Mouse (Mus musculus) heart, embryonic 16.5 days (tissue): ENCODE data around the gene Taf9. TPM values are rescaled to one million over a fixed set of nuclear protein-coding genes. Genes with fewer than 3 reads are reported as not detected.

ENCODE experiments used
- ATAC-seq: fragments of 200-750 bp; cut with Nextera tagmentation; replicated peaks from 2 replicates; pipeline ENCODE4 v1.8.0; 2017; ENCODE audit warnings: moderate number of reproducible peaks; ENCODE audit not compliant: insufficient read depth, low FRiP score; ENCODE audit errors: extremely low read depth
- H3K27ac ChIP-seq: fragments of 300-500 bp; sonication (generic); 2 replicates; pipeline ENCODE4 v1.5.1; 2014; ENCODE audit warnings: mild to moderate bottlenecking, low read length, control low read depth, moderate library complexity
- H3K27me3 ChIP-seq: fragments of 300-500 bp; sonication (generic); 2 replicates; pipeline ENCODE4 v1.6.1; 2014; ENCODE audit warnings: low read length, mixed read lengths; ENCODE audit not compliant: control insufficient read depth, insufficient read depth
- H3K36me3 ChIP-seq: fragments of 300-500 bp; sonication (generic); 2 replicates; pipeline ENCODE4 v1.6.1; 2014; ENCODE audit not compliant: control insufficient read depth, insufficient read depth
- H3K4me1 ChIP-seq: fragments of 300-500 bp; sonication (generic); 2 replicates; pipeline ENCODE4 v1.6.1; 2014; ENCODE audit warnings: low read length, mixed read lengths; ENCODE audit not compliant: control insufficient read depth, insufficient read depth
- H3K4me2 ChIP-seq: fragments of 300-500 bp; sonication (generic); 2 replicates; pipeline ENCODE4 v1.6.1; 2014; ENCODE audit warnings: low read depth, mild to moderate bottlenecking, control low read depth, low read length
- H3K4me3 ChIP-seq: fragments of 300-500 bp; sonication (generic); 2 replicates; pipeline ENCODE4 v1.5.1; 2014; ENCODE audit warnings: mild to moderate bottlenecking, control low read depth, low read length
- H3K9ac ChIP-seq: fragments of 300-500 bp; sonication (generic); 2 replicates; pipeline ENCODE4 v1.6.1; 2014; ENCODE audit warnings: low read length, control low read depth
- H3K9me3 ChIP-seq: fragments of 300-500 bp; sonication (generic); replicated peaks from 2 replicates; pipeline ENCODE4 v1.6.1; 2016; ENCODE audit warnings: low read length; ENCODE audit not compliant: control insufficient read depth
- WGBS: fragments of 180-500 bp; shearing (Covaris S2); extraction: QIAGEN DNeasy Blood & Tissue Kit; methylation state at CpG from one replicate; pipeline ENCODE4 v1.1.7; 2014; 5-methylcytosine and 5-hydroxymethylcytosine counted together
- polyA plus RNA-seq: library from polyadenylated mRNA; unstranded; fragments of >200 nt; fragmentation: Nextera tagmentation; extraction: Ambion mirVana; gene quantifications from 2 replicates; pipeline ENCODE4 v1.2.1, GENCODE M21; 2015

Gene Taf9
- polyA plus RNA-seq, 1 experiment from 2014 or later = 11.7 TPM

GRCm38 (mm10) chr13:100687513-100687912 is 36.1 kb downstream of the Taf9 start:
- ATAC-seq = no peak
- no peaks in the 10 kb centered on the region for H3K9me3 ChIP-seq
- no peaks in the 10 kb centered on the region for H3K27me3 ChIP-seq
- no peak overlapping the region for H3K4me3 ChIP-seq
- no peaks in the 10 kb centered on the region for H3K4me1 ChIP-seq
- 55% methylated on average over 7 of the region's 7 CpGs for WGBS
- H3K4me2 ChIP-seq = no peak overlapping the region
- no peaks in the 10 kb centered on the region for H3K36me3 ChIP-seq
- H3K9ac ChIP-seq = no peak overlapping the region
- H3K27ac ChIP-seq = no peak overlapping the region

DNA sequence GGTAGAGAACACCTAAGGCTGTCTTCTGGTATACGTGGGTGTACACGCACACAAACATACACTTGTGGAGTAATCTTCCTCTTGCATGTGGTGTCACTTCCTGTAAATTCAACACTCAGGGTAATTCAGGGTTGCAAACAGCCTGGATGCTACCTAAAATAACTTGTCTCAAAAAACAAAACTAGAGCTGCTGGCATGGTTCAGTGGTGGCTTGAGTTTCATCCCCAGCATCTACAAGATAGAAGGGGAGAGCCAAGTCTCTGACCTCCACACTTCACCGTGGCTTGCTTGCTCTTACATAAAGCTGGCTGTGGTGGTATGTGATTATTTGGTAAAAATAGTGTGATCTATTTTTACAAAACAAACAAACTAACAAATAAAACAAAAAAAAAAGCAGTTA is 46.2 kb downstream of the Taf9 start:
- Histone ChIP-seq H3K36me3 (peaks cover 31% of the 10 kb centered on the region), H3K9me3 (no peaks in the 10 kb centered on the region), H3K27ac (no peak overlapping the region), H3K9ac (no peak overlapping the region), H3K4me2 (no peak overlapping the region), H3K4me3 (no peak overlapping the region), H3K27me3 (no peaks in the 10 kb centered on the region), H3K4me1 (no peaks in the 10 kb centered on the region)
- WGBS = 89% methylated on average over 3 of the region's 3 CpGs
- no peak for ATAC-seq

DNA sequence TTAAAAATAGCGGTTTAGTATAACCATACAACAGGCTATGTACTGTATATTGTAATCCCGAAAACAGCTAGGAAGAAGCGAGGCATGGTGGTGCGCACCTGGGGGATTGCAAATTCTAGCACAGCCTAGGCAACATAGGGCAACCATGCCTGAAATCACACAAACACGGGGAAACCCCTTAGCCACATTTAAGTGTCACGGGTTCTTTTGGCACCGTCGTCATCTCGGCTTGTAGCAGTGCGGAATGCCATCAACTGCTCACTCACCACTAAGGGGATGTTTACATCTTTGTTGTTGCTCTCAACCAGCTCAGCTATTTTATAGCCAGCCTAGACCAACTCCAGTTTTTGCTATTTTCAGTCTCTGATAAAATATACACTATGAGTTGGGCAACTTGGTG is 47.5 kb downstream of the Taf9 start:
- Histone ChIP-seq H3K4me1 (no peaks in the 10 kb centered on the region), H3K4me3 (no peak overlapping the region), H3K9me3 (no peaks in the 10 kb centered on the region), H3K27ac (no peak overlapping the region), H3K36me3 (peaks cover 42% of the 10 kb centered on the region), H3K4me2 (no peak overlapping the region), H3K9ac (no peak overlapping the region), H3K27me3 (no peaks in the 10 kb centered on the region)
- 92% methylated on average over 10 of the region's 10 CpGs for WGBS
- ATAC-seq = no peak

- no peak overlapping the region for H3K4me3 ChIP-seq
- ATAC-seq = no peak
- 93% methylated on average over 2 of the region's 2 CpGs for WGBS
- H3K27me3 ChIP-seq = no peaks in the 10 kb centered on the region
- H3K36me3 ChIP-seq = peaks cover 64% of the 10 kb centered on the region
- H3K4me2 ChIP-seq = no peak overlapping the region
- H3K9me3 ChIP-seq = no peaks in the 10 kb centered on the region
- H3K9ac ChIP-seq = no peak overlapping the region
- no peaks in the 10 kb centered on the region for H3K4me1 ChIP-seq
- no peak overlapping the region for H3K27ac ChIP-seq
These were observed 52.1 kb downstream of the Taf9 start for GRCm38 (mm10) chr13:100703468-100703867.

Other genes with a start within 250 kb of the Taf9 start
- 0.08 TPM in 1 of 2 replicates, not detected in the other for gene Naip1, start 198.7 kb upstream of the Taf9 start, polyA plus RNA-seq
- gene Gtf2h2, start 159.0 kb upstream of the Taf9 start, polyA plus RNA-seq = 42.0 and 44.3 TPM in 2 replicates
- gene Ocln, start 98.9 kb upstream of the Taf9 start, polyA plus RNA-seq = 2.7 and 4.7 TPM in 2 replicates
- 1.7 and 2.5 TPM in 2 replicates for gene Marveld2, start 34.6 kb upstream of the Taf9 start, polyA plus RNA-seq
- 228 and 262 TPM in 2 replicates for gene Ak6, start 600 bp upstream of the Taf9 start, polyA plus RNA-seq
- gene Rad17, start 528 bp upstream of the Taf9 start, polyA plus RNA-seq = 20.6 and 23.2 TPM in 2 replicates
- 3.5 and 4.1 TPM in 2 replicates for gene Ccdc125, start 18.1 kb downstream of the Taf9 start, polyA plus RNA-seq
- 64.4 and 67.7 TPM in 2 replicates for gene Cdk7, start 79.4 kb downstream of the Taf9 start, polyA plus RNA-seq
- gene Mrps36, start 93.1 kb downstream of the Taf9 start, polyA plus RNA-seq = 246 and 254 TPM in 2 replicates
- 14.6 and 16.7 TPM in 2 replicates for gene Cenph, start 124.3 kb downstream of the Taf9 start, polyA plus RNA-seq
- 187 and 205 TPM in 2 replicates for gene Ccnb1, start 135.0 kb downstream of the Taf9 start, polyA plus RNA-seq
- gene Slc30a5, start 181.8 kb downstream of the Taf9 start, polyA plus RNA-seq = 34.1 and 36.3 TPM in 2 replicates